Mouse (Mus musculus) kidney, postnatal 4 days (tissue): ENCODE measurements around the gene Ocel1.

ENCODE experiments used
- DNase-seq, 2 experiments: peaks; one replicate each; pipeline ENCODE4 v3.0.0; 2021; ENCODE audit warnings: mixed read lengths in 2 of 2

Gene Ocel1

DNA sequence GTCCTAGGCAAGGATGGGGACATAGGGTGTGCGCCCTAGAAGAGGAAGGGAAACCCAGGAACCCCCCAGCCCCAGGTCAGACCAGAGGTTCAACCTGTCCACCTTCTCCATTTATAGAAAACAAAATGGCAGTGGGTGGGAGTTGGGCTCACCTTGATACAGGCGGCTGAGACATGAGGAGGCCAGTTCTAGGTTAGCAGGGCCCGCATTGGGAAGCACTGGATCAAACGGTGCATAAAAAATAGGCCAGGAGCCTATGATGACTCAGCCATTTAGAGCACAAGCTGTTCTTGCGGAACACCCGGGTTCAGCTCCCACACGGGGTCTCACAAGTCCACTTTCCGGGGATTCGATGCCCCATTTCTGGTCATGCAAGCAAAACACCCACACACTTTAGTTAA, 33.9 kb downstream of the Ocel1 start:
- peak in 1 of 2 experiments; percentile 13 for DNase-seq

DNA sequence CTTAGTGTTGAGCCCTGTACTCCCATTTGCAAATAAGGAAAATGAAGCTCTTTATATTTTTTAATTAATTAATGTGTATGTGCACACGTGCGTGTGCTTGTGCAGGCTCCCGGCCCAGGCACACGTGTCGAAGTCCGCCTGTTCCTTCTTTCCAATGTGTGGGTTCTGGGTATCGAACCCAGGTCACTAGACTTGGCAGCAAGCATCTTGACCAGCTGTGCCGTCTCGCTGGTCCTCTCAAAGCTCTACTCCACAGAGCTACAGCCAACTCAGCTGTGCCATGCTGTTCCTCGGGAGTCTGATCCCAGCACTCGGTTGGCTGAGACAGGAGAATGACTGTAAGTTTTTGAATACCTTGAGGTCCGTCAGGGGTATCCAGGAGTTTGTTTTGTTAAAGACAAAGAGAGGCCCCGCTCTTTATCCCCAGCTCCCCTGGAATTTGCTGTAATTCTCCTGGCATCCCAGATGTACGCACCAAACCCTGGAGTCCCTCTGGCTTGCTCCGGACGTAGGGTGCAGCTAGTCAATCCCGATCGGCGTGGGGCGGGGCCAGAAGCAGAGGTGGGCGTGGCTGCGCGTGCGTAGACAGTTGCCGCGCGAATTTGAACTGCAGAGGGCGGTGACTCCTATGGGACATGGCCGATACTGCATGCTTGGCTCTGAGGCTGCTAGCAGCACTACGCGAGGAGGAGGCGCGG, 34.5 kb downstream of the Ocel1 start, which contains the start of gene Ankle1:
TSS of gene Ankle1 (plus strand) at position 610 of the 698 bp plus-strand sequence.
- DNase-seq, result peak; percentile 98

DNA sequence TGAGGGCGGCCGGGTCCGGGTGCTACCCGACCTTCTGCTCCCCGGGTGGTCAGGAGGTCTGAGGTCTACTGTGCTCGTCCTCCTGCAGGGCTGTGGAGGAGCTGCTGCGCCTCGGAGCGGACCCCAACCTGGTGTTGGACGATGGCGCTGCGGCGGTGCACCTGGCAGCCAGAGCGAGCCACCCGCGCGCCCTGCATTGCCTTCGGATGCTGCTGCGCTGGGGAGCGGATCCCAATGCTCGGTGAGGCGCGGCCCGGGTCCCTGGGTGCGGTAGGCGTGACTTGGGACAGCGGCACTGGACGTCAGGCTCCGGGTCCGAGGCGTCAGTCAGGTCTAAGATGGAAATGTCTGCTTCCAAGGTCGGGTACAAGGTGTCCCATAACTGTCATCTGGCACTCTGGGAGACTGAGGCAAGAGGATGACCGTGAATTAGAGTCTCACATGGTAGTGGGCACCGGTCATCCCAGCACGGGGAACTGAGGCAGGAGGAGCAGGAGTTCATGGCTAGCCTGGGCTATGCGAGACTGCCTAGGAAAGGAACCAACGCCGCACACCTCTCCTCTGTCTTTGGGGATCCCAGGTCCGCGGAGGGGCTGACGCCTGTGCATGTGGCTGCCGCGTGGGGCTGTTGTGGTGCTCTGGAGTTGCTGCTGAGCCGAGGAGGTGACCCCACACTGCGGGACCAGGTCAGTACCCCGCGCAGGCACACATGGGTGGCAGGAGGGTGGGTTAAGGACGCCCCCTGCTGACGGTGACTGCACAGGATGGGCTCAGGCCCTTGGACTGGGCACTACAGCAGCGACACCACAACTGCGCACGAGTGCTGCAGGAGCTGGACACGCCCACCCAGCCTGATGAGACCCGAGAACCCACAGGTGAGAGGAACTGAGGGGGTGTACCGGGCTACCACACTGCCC, 35.3 kb downstream of the Ocel1 start:
- DNase-seq, result peak; percentile 88 to 90

DNA sequence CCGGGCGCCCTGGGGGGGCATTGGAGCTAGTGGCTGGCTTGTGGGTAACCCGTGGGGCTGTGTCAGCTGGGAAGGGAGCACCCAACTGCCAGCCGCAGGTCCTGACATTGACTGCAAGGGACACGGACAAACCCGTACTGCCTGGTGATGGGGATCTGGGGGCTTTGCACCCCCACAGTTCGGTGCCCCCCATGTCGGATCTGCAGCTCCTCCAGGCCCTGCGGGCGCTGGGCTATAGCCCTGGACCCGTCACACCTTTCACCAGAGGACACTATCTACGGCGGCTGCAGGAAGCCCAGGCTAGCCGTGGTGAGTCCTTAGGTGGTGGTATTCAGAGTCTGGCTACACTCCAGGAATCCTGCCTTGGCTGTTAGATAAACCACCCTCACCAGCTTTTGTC, 36.3 kb downstream of the Ocel1 start:
- peak in 1 of 2 experiments; percentile 4 for DNase-seq

DNA sequence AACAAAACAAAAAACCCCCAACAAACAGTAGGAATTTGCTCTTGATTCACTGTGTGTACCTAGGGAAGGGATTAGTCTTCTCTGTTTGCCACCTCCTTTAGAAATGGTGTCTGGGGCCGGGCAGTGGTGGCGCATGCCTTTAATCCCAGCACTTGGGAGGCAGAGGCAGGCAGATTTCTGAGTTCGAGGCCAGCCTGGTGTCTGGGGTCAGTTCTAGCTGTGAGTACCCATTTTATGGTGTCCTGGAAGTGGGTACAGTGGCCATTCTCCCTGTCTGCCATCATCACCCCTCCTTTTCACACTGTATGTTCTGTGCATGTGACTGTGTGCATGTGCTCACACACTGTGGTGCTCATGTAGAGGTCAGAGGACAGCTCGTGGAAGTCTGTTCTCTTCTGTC, 37.1 kb downstream of the Ocel1 start:
- DNase-seq, result no peak

DNA sequence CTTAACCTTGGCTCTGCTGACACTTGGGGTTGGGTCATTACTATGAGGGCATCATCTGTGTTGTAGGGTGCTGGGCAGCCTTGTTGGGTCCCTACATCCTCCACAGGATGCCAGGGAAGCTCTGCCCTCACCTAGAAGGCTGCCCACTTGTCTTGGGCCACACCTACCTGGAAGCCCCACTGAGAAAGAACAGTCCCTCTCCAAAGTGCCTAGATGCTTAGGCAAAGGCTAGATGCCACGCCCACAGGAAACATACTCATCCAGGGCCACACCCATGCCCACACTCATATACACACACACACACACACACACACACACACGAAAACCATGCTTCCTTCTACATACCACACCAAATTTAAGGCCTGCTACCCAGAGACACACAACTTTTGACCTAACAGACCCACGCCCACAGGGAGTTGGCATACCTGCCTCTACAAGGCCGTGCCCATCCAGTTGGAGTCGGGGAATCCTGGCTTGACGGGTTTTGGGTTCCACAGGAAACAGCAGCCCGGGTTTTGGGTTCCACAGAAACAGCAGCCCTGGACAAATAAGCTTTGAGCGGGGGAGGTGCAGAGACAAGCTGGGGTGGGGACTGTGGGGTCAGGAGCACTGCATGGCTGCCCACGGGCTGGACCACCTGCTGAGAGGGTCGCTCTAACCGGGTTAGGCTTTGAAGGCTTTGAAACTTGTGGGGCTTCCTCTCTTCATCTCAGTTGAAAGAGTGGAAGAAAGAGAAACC, 40.6 kb downstream of the Ocel1 start:
- peak in 1 of 2 experiments; percentile 20 for DNase-seq

DNA sequence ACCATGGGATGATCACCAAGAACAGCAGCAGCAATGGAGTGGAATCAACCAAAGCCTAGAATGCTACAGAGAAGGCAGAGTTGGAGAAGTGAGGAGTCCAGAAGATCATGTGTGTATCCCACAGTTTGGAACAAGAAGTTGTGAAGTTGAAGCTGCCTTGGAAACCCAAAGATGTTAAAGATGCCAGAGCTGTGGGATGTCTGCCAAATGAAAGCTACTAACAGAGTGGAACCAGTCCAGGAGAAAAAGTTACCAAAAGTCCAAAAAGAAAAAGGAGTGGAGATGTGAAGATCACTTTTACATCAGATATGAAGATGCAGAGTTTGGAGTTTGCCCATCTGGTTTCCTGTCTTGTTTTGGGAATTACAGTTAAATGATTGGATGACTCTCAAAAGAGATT, 51.0 kb downstream of the Ocel1 start:
- DNase-seq, result no peak
